In the genomic region with DNA sequence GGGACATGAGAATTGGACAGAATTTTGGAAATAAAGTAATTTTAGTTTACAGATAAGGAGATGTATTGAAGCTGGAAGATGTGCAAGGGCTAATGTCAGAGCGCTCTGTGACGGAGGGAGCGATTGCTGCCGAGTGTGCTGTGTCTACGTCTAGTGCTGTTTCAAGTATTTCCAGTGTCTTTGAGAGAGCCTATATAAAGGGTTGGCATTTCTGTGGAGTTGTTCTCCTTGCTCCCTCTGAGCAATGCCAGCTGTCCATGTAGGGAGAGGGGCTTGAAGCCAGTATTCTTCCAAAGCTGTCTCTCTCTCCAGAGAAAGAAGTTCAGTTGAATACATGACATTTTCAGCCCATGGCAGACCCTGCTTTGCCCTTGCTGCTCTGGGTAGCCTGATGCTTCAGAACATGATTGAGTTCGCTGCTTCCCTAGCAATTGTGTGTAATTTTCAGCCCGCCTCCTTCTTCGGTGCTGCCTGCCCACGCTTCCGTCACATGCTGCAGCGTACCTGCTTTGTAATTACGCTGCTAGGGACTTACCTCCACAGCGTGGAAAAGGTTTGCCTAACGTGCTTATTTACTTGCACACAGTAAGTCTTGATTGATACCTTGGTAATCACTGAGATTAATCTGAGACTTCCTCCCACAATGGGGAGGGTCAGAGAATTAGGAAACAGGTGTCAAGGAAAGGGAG, we compare ENCODE assay signal across 24 mouse cellular contexts.
DNase-seq lines count a peak whose midpoint lies in the region; ATAC-seq and TF ChIP-seq lines count a peak whose summit lies in the region.
"Had no signal": no experiment of that assay in that cellular context is flagged by ENCODE, and none has a peak within 500 bp of the region (broad histone marks: within the 10 kb centered on the region; RNA-seq: fewer than 3 reads in every experiment).

No protein-coding gene starts in this region.

- H3K9ac ChIP-seq in forebrain, embryonic 16.5 days (replicated peaks; ENCODE audit: low read depth, low read length) = no peak overlapping the region
- H3K9ac ChIP-seq in forebrain, embryonic 12.5 days = no peak overlapping the region
- H3K9ac ChIP-seq: embryonic facial prominence, embryonic 15.5 days; hindbrain, embryonic 13.5 days; liver, embryonic 15.5 days; lung, embryonic 15.5 days; midbrain, embryonic 15.5 days had no signal

- peak; percentile 36; the same call in 1 of the 2 replicates for ATAC-seq in forebrain, embryonic 16.5 days
- no peak for ATAC-seq in forebrain, embryonic 12.5 days (ENCODE audit: low FRiP score)
- ATAC-seq: midbrain, embryonic 15.5 days had no signal

- H3K4me2 ChIP-seq in forebrain, embryonic 16.5 days (ENCODE audit: low read length) = no peak overlapping the region
- H3K4me2 ChIP-seq in forebrain, embryonic 12.5 days = no peak overlapping the region
- H3K4me2 ChIP-seq: embryonic facial prominence, embryonic 15.5 days; hindbrain, embryonic 13.5 days; liver, embryonic 15.5 days; lung, embryonic 15.5 days; midbrain, embryonic 15.5 days had no signal

- H3K27me3 ChIP-seq in forebrain, embryonic 16.5 days (replicated peaks; ENCODE audit: control insufficient read depth, insufficient read depth, low read length) = no peaks in the 10 kb centered on the region
- H3K27me3 ChIP-seq in forebrain, embryonic 12.5 days = no peaks in the 10 kb centered on the region
- H3K27me3 ChIP-seq: embryonic facial prominence, embryonic 15.5 days; hindbrain, embryonic 13.5 days; liver, embryonic 15.5 days; lung, embryonic 15.5 days; midbrain, embryonic 15.5 days had no signal

- no peaks in the 10 kb centered on the region for H3K36me3 ChIP-seq in forebrain, embryonic 16.5 days (ENCODE audit: control insufficient read depth, insufficient read depth)
- no peaks in the 10 kb centered on the region for H3K36me3 ChIP-seq in forebrain, embryonic 12.5 days (replicated peaks)
- H3K36me3 ChIP-seq: embryonic facial prominence, embryonic 15.5 days; hindbrain, embryonic 13.5 days; limb, embryonic 10.5 days; liver, embryonic 15.5 days; lung, embryonic 15.5 days; midbrain, embryonic 15.5 days had no signal

- no peak for TF ChIP-seq POLR2A in cortical plate, adult 2 months (IDR thresholded peaks at IDR 0.05; ENCODE audit: extremely low read depth, insufficient read depth, low read length)

- WGBS in forebrain, embryonic 16.5 days = 82% methylated on average over 14 of the region's 14 CpGs
- 84% methylated on average over 14 of the region's 14 CpGs for WGBS in forebrain, embryonic 12.5 days

- no peak overlapping the region for H3K27ac ChIP-seq in forebrain, embryonic 16.5 days (ENCODE audit: low read length)
- no peak overlapping the region for H3K27ac ChIP-seq in forebrain, embryonic 12.5 days
- no peak overlapping the region for H3K27ac ChIP-seq in cortical plate, adult 2 months (ENCODE audit: insufficient read depth, low read length)
- H3K27ac ChIP-seq: embryonic facial prominence, embryonic 15.5 days; hindbrain, embryonic 13.5 days; kidney, postnatal 0 days; limb, embryonic 10.5 days; liver, embryonic 15.5 days; lung, embryonic 15.5 days; macrophage; midbrain, embryonic 15.5 days had no signal

- H3K4me3 ChIP-seq in forebrain, embryonic 16.5 days (replicated peaks; ENCODE audit: low read length) = no peak overlapping the region
- no peak overlapping the region for H3K4me3 ChIP-seq in forebrain, embryonic 12.5 days (replicated peaks)
- peak overlapping the region; percentile 24 for H3K4me3 ChIP-seq in cortical plate, adult 2 months (ENCODE audit: insufficient read depth, low read length)
- H3K4me3 ChIP-seq: embryonic facial prominence, embryonic 15.5 days; hindbrain, embryonic 13.5 days; limb, embryonic 10.5 days; liver, embryonic 15.5 days; lung, embryonic 15.5 days; midbrain, embryonic 15.5 days; myocyte had no signal

- DNase-seq in right cerebral cortex, adult 18-20 months = peak; percentile 31
- DNase-seq in right cerebral cortex, postnatal 36 days (ENCODE audit: low spot score in 2 of 2) = no peak
- DNase-seq in CD4-positive, CD25-positive, alpha-beta regulatory T cell, adult 2 months (ENCODE audit: low read depth, low spot score) = peak; percentile 51
- no peak for DNase-seq in urinary bladder, postnatal 4 days (ENCODE audit: low spot score in 2 of 2)
- no peak for DNase-seq in cerebellum, postnatal 10 days
- DNase-seq: adrenal gland, adult 8-10 months; cerebellum, adult 2 months; cerebellum, postnatal 36 days; gastrocnemius, postnatal 25 days; kidney, adult 2 months; liver; thymus, postnatal 25 days had no signal

- no peaks in the 10 kb centered on the region; the same call in 1 of the 2 replicates for H3K4me1 ChIP-seq in forebrain, embryonic 16.5 days (replicated peaks; ENCODE audit: control insufficient read depth, insufficient read depth, low read length)
- H3K4me1 ChIP-seq in forebrain, embryonic 12.5 days = no peaks in the 10 kb centered on the region
- no peaks in the 10 kb centered on the region for H3K4me1 ChIP-seq in cortical plate, adult 2 months (ENCODE audit: control insufficient read depth, insufficient read depth, low read length)
- H3K4me1 ChIP-seq: hindbrain, embryonic 13.5 days; limb, embryonic 10.5 days; liver, embryonic 15.5 days; midbrain, embryonic 15.5 days had no signal

- TF ChIP-seq CTCF in cortical plate, adult 2 months (IDR thresholded peaks at IDR 0.05; ENCODE audit: extremely low read depth, insufficient read depth, low read length) = no peak

- no peaks in the 10 kb centered on the region for H3K9me3 ChIP-seq in forebrain, embryonic 16.5 days (ENCODE audit: control insufficient read depth, low read length)
- H3K9me3 ChIP-seq in forebrain, embryonic 12.5 days = no peaks in the 10 kb centered on the region
- H3K9me3 ChIP-seq: embryonic facial prominence, embryonic 15.5 days; hindbrain, embryonic 13.5 days; limb, embryonic 10.5 days; liver, embryonic 15.5 days; lung, embryonic 15.5 days; midbrain, embryonic 15.5 days had no signal

Comparison
In these comparisons a context has a peak if more than half of its experiments do, and no peak if none do; other contexts are left out.
1. DNase-seq: peak in right cerebral cortex, adult 18-20 months (single experiment) and CD4-positive, CD25-positive, alpha-beta regulatory T cell, adult 2 months (single experiment); none in right cerebral cortex, postnatal 36 days (0 of 2), urinary bladder, postnatal 4 days (0 of 2) and cerebellum, postnatal 10 days (0 of 2).